ENCODE assay signal across 18 mouse cellular contexts in the genomic region with DNA sequence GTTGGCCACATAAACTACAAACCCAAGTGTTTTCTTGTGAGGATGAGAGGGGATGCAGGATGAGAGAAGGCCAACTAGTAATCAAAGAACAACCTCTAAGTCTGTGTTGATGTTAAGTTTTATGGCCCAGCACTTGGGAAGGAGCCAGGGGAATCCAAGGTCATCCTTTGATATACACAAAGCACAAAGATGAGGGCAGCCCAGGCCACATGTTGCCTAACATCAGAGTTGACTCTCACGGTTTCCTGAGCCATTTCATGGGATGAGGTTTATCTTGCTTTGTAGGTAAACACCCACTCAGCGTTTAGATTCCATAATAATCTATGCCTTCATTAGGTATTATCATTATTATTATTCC. TPM values are rescaled to one million over a fixed set of nuclear protein-coding genes. Genes with fewer than 3 reads are reported as not detected.
DNase-seq lines count a peak whose midpoint lies in the region; ATAC-seq and TF ChIP-seq lines count a peak whose summit lies in the region.
"Had no signal": no experiment of that assay in that cellular context is flagged by ENCODE, and none has a peak within 500 bp of the region (broad histone marks: within the 10 kb centered on the region; RNA-seq: fewer than 3 reads in every experiment).

No protein-coding gene starts in this region.

- no peaks in the 10 kb centered on the region for H3K27me3 ChIP-seq in liver, adult 2 months (ENCODE audit: control insufficient read depth, insufficient read depth, low read length)
- peaks cover 3% of the 10 kb centered on the region; the same call in 1 of the 2 replicates for H3K27me3 ChIP-seq in liver, embryonic 12.5 days (replicated peaks)
- no peaks in the 10 kb centered on the region for H3K27me3 ChIP-seq in thymus, adult 2 months (ENCODE audit: control insufficient read depth, insufficient read depth, low read length)
- H3K27me3 ChIP-seq: hindbrain, embryonic 15.5 days had no signal

- H3K27ac ChIP-seq in liver, adult 2 months (replicated peaks; ENCODE audit: insufficient read depth, low read depth, low read length) = peak overlapping the region; percentile 49; the same call in 1 of the 2 replicates
- no peak overlapping the region for H3K27ac ChIP-seq in liver, embryonic 12.5 days
- no peak overlapping the region for H3K27ac ChIP-seq in thymus, adult 2 months (ENCODE audit: control insufficient read depth, insufficient read depth, low read length)
- H3K27ac ChIP-seq: hindbrain, embryonic 15.5 days; limb, embryonic 10.5 days had no signal

- no peaks in the 10 kb centered on the region; the same call in 1 of the 2 replicates for H3K79me2 ChIP-seq in liver, adult 2 months (ENCODE audit: control insufficient read depth, insufficient read depth, low read length)

- H3K4me1 ChIP-seq in liver, adult 2 months (ENCODE audit: control insufficient read depth, insufficient read depth, low read length) = peaks cover 34% of the 10 kb centered on the region
- H3K4me1 ChIP-seq in liver, embryonic 12.5 days = peaks cover 50% of the 10 kb centered on the region
- H3K4me1 ChIP-seq in thymus, adult 2 months (replicated peaks; ENCODE audit: control insufficient read depth, insufficient read depth, low read length) = peaks cover 30% of the 10 kb centered on the region
- H3K4me1 ChIP-seq: hindbrain, embryonic 15.5 days had no signal

- H3K9ac ChIP-seq in liver, adult 2 months (ENCODE audit: low read depth, low read length) = no peak overlapping the region
- H3K9ac ChIP-seq in liver, embryonic 12.5 days = no peak overlapping the region
- H3K9ac ChIP-seq: hindbrain, embryonic 15.5 days had no signal

- 6% methylated on average over 2 of the region's 2 CpGs for WGBS in liver, adult 2 months
- WGBS in liver, embryonic 12.5 days (ENCODE audit: insufficient replicate concordance) = 51% methylated on average over 2 of the region's 2 CpGs
- WGBS in large intestine, adult 2 months = 6% methylated on average over 2 of the region's 2 CpGs
- 84% methylated on average over 2 of the region's 2 CpGs for WGBS in thymus, adult 2 months

- TF ChIP-seq CTCF in liver, adult 2 months (IDR thresholded peaks at IDR 0.05; ENCODE audit: low read depth, low read length) = no peak
- no peak for TF ChIP-seq CTCF in thymus, adult 2 months (IDR thresholded peaks at IDR 0.05; ENCODE audit: borderline replicate concordance, control insufficient read depth, extremely low read depth, insufficient read depth, low read length, poor library complexity)

- TF ChIP-seq POLR2A in liver, adult 2 months (IDR thresholded peaks at IDR 0.05; ENCODE audit: extremely low read depth, insufficient read depth, low read length) = no peak
- TF ChIP-seq POLR2A in thymus, adult 2 months (IDR thresholded peaks at IDR 0.05; ENCODE audit: control insufficient read depth, extremely low read depth, insufficient read depth, low read length, poor library complexity) = no peak

- no peak overlapping the region for H3K4me2 ChIP-seq in liver, embryonic 12.5 days
- H3K4me2 ChIP-seq: hindbrain, embryonic 15.5 days had no signal

- peak; percentile 67 for DNase-seq in liver, adult 2 months (ENCODE audit: extremely low read depth, low read depth, low spot score)
- peak; percentile 30 for DNase-seq in ovary, postnatal 36 days (ENCODE audit: low spot score)
- no peak for DNase-seq in ovary, postnatal 14 days (ENCODE audit: low spot score)
- peak; percentile 56 for DNase-seq in large intestine, adult 2 months (ENCODE audit: low read depth, low spot score)
- DNase-seq in thymus, adult 2 months = no peak
- DNase-seq in gastrocnemius, postnatal 10 days = no peak
- DNase-seq: cerebellum, postnatal 14 days; kidney, adult 8-10 months; layer of hippocampus, postnatal 36 days; midbrain, embryonic 14.5 days; right cerebral cortex, postnatal 4 days; thymus, postnatal 25 days had no signal

- H3K9me3 ChIP-seq in liver, embryonic 12.5 days (replicated peaks) = no peaks in the 10 kb centered on the region
- H3K9me3 ChIP-seq: hindbrain, embryonic 15.5 days; limb, embryonic 10.5 days had no signal

- ATAC-seq in liver, embryonic 12.5 days = no peak
- no peak for ATAC-seq in erythroblast, adult 5-6 weeks (replicated peaks; ENCODE audit: low FRiP score, poor library complexity, severe bottlenecking)
- ATAC-seq: forebrain, embryonic 16.5 days had no signal

- H3K4me3 ChIP-seq in liver, adult 2 months (ENCODE audit: insufficient read depth, low read depth, low read length) = no peak overlapping the region
- H3K4me3 ChIP-seq in liver, embryonic 12.5 days = no peak overlapping the region
- H3K4me3 ChIP-seq in thymus, adult 2 months (ENCODE audit: control insufficient read depth, insufficient read depth, low read length) = no peak overlapping the region
- H3K4me3 ChIP-seq: erythroblast, embryonic 14.5 days; hindbrain, embryonic 15.5 days; limb, embryonic 10.5 days had no signal

- no peaks in the 10 kb centered on the region for H3K36me3 ChIP-seq in liver, adult 2 months (ENCODE audit: control insufficient read depth, insufficient read depth, low read length)
- no peaks in the 10 kb centered on the region for H3K36me3 ChIP-seq in liver, embryonic 12.5 days
- no peaks in the 10 kb centered on the region for H3K36me3 ChIP-seq in thymus, adult 2 months (ENCODE audit: control insufficient read depth, insufficient read depth, low read length)
- H3K36me3 ChIP-seq: hindbrain, embryonic 15.5 days; limb, embryonic 10.5 days had no signal

RNA-seq across cellular contexts. Expression of gene Plin2, which starts 16.1 kb away (rescaled TPM):
- 294 and 339 TPM in 2 replicates for total RNA-seq in liver, adult 2 months (2014; rRNA removed)
- polyA plus RNA-seq in liver, adult 2 months (2012; rRNA removed) = 449 and 502 TPM in 2 replicates
- polyA plus RNA-seq in liver, embryonic 12.5 days (2016; fragmentation: Nextera tagmentation; extraction: Ambion mirVana) = 129 and 134 TPM in 2 replicates
- polyA plus RNA-seq in large intestine, adult 2 months (2012; rRNA removed) = 74.8 and 99.5 TPM in 2 replicates
- 105 and 107 TPM in 2 replicates for polyA plus RNA-seq in thymus, adult 2 months (2012; rRNA removed)
- 10 to 100 TPM; 69.6 to 84.5 TPM for total RNA-seq in gastrocnemius, postnatal 10 days (2021)
- 11.3 and 33.9 TPM in 2 replicates for total RNA-seq in erythroblast, adult 5-6 weeks (2015; ENCODE audit: low replicate concordance)
- total RNA-seq in erythroblast, adult 5-6 weeks (2017; ENCODE audit: low replicate concordance) = 23.7 and 39.7 TPM in 2 replicates

Comparison
In these comparisons a context has a peak if more than half of its experiments do, and no peak if none do; other contexts are left out.
1. DNase-seq: peak in liver, adult 2 months (single experiment), ovary, postnatal 36 days (single experiment) and large intestine, adult 2 months (single experiment); none in ovary, postnatal 14 days (single experiment), thymus, adult 2 months (single experiment) and gastrocnemius, postnatal 10 days (single experiment).